Mouse (Mus musculus) intestine, postnatal 0 days (tissue): ENCODE results near the gene Cspg4. TPM values are rescaled to one million over a fixed set of nuclear protein-coding genes. Genes with fewer than 3 reads are reported as not detected.

ENCODE experiments used
- ATAC-seq: fragments of 200-750 bp; cut with Nextera tagmentation; 2 replicates; pipeline ENCODE4 v1.8.0; 2017; ENCODE audit warnings: mild to moderate bottlenecking, moderate TSS enrichment, moderate library complexity
- H3K27ac ChIP-seq: fragments of 300-500 bp; sonication (generic); 2 replicates; pipeline ENCODE4 v1.5.1; 2014; ENCODE audit warnings: mild to moderate bottlenecking, low read depth, low read length, moderate library complexity
- H3K27me3 ChIP-seq: fragments of 300-500 bp; sonication (generic); replicated peaks from 2 replicates; pipeline ENCODE4 v1.6.1; 2014; ENCODE audit warnings: low read length, mixed read lengths; ENCODE audit not compliant: control insufficient read depth, insufficient read depth
- H3K36me3 ChIP-seq: fragments of 300-500 bp; sonication (generic); 2 replicates; pipeline ENCODE4 v1.6.1; 2014; ENCODE audit warnings: mild to moderate bottlenecking, moderate library complexity; ENCODE audit not compliant: control insufficient read depth, insufficient read depth
- H3K4me1 ChIP-seq: fragments of 300-500 bp; sonication (generic); replicated peaks from 2 replicates; pipeline ENCODE4 v1.6.1; 2014; ENCODE audit warnings: antibody characterized with exemption, low read length, mixed read lengths; ENCODE audit not compliant: control insufficient read depth, insufficient read depth
- H3K4me2 ChIP-seq: fragments of 300-500 bp; sonication (generic); replicated peaks from 2 replicates; pipeline ENCODE4 v1.6.1; 2014; ENCODE audit warnings: low read depth, mild to moderate bottlenecking, moderate library complexity
- H3K4me3 ChIP-seq: fragments of 300-500 bp; sonication (generic); 2 replicates; pipeline ENCODE4 v1.5.1; 2014; ENCODE audit warnings: low read depth, low read length
- H3K9ac ChIP-seq: fragments of 300-500 bp; sonication (generic); 2 replicates; pipeline ENCODE4 v1.6.1; 2014; ENCODE audit warnings: mild to moderate bottlenecking, low read depth, low read length
- H3K9me3 ChIP-seq: fragments of 300-500 bp; sonication (generic); 2 replicates; pipeline ENCODE4 v1.6.1; 2016; ENCODE audit warnings: mixed run types; ENCODE audit not compliant: control insufficient read depth
- CTCF ChIP-seq: sonication (generic); IDR thresholded peaks from 2 replicates; pipeline ENCODE4 v1.5.1; 2016; ENCODE audit warnings: low read depth, mild to moderate bottlenecking, control low read depth, antibody characterized with exemption, moderate library complexity
- WGBS: fragments of 180-500 bp; shearing (Covaris S2); extraction: QIAGEN DNeasy Blood & Tissue Kit; methylation state at CpG from one replicate; pipeline ENCODE4 v1.1.7; 2014; 5-methylcytosine and 5-hydroxymethylcytosine counted together
- polyA plus RNA-seq: library from polyadenylated mRNA; unstranded; fragments of >200 nt; fragmentation: Nextera tagmentation; extraction: Ambion mirVana; gene quantifications from 2 replicates; pipeline ENCODE4 v1.2.1, GENCODE M21; 2015

The Cspg4 gene
- polyA plus RNA-seq, 1 experiment from 2014 or later: 8.2 TPM

- Histone ChIP-seq H3K36me3 (no peaks in the 10 kb centered on the region), H3K4me3 (no peak overlapping the region), H3K4me2 (no peak overlapping the region), H3K27ac (no peak overlapping the region), H3K9me3 (no peaks in the 10 kb centered on the region), H3K27me3 (no peaks in the 10 kb centered on the region; the same call in 1 of the 2 replicates), H3K4me1 (0 out of 2 replicates have a peak, but pooled peaks cover 1% of the 10 kb centered on the region), H3K9ac (no peak overlapping the region)
- no peak for ATAC-seq
- TF ChIP-seq CTCF: no peak
- WGBS: 57% methylated on average over 1 of the region's 1 CpGs
Observed at GRCm38 (mm10) chr9:56873097-56873496, 8.3 kb downstream of the Cspg4 start.

- peak; percentile 69 for ATAC-seq
- 25% methylated on average over 8 of the region's 9 CpGs for WGBS
- Histone ChIP-seq H3K4me2 (no peak overlapping the region), H3K9me3 (no peaks in the 10 kb centered on the region), H3K4me3 (no peak overlapping the region), H3K36me3 (no peaks in the 10 kb centered on the region; the same call in 1 of the 2 replicates), H3K9ac (no peak overlapping the region), H3K4me1 (no peaks in the 10 kb centered on the region), H3K27ac (no peak overlapping the region), H3K27me3 (no peaks in the 10 kb centered on the region; the same call in 1 of the 2 replicates)
- TF ChIP-seq CTCF: peak; percentile 16; the same call in 1 of the 2 replicates
Observed at GRCm38 (mm10) chr9:56876784-56877183, 12.0 kb downstream of the Cspg4 start.

GRCm38 (mm10) chr9:56877284-56877683, 12.5 kb downstream of the Cspg4 start:
- Histone ChIP-seq H3K4me3 (no peak overlapping the region), H3K9me3 (no peaks in the 10 kb centered on the region), H3K27me3 (no peaks in the 10 kb centered on the region; the same call in 1 of the 2 replicates), H3K4me1 (no peaks in the 10 kb centered on the region), H3K4me2 (no peak overlapping the region), H3K36me3 (no peaks in the 10 kb centered on the region; the same call in 1 of the 2 replicates), H3K27ac (no peak overlapping the region), H3K9ac (no peak overlapping the region)
- ATAC-seq: peak; percentile 29; the same call in 1 of the 2 replicates
- no peak for TF ChIP-seq CTCF
- 72% methylated on average over 5 of the region's 5 CpGs for WGBS

GRCm38 (mm10) chr9:56880790-56881189, 16.0 kb downstream of the Cspg4 start:
- Histone ChIP-seq H3K9ac (no peak overlapping the region), H3K36me3 (peaks cover 3% of the 10 kb centered on the region; the same call in 1 of the 2 replicates), H3K27me3 (no peaks in the 10 kb centered on the region), H3K4me1 (no peaks in the 10 kb centered on the region), H3K4me3 (no peak overlapping the region), H3K4me2 (no peak overlapping the region), H3K27ac (no peak overlapping the region), H3K9me3 (no peaks in the 10 kb centered on the region)
- 48% methylated on average over 9 of the region's 9 CpGs for WGBS
- TF ChIP-seq CTCF: no peak
- ATAC-seq: no peak

GRCm38 (mm10) chr9:56881539-56882082, 16.8 kb downstream of the Cspg4 start:
- no peaks in the 10 kb centered on the region for H3K27me3 ChIP-seq
- no peaks in the 10 kb centered on the region for H3K4me1 ChIP-seq
- H3K4me2 ChIP-seq: no peak overlapping the region
- H3K4me3 ChIP-seq: no peak overlapping the region
- no peak for ATAC-seq
- H3K36me3 ChIP-seq: peaks cover 7% of the 10 kb centered on the region; the same call in 1 of the 2 replicates
- H3K27ac ChIP-seq: no peak overlapping the region
- 53% methylated on average over 3 of the region's 3 CpGs for WGBS
- TF ChIP-seq CTCF: no peak
- no peak overlapping the region for H3K9ac ChIP-seq
- H3K9me3 ChIP-seq: no peaks in the 10 kb centered on the region

- H3K27ac ChIP-seq: no peak overlapping the region
- H3K9me3 ChIP-seq: no peaks in the 10 kb centered on the region
Observed at GRCm38 (mm10) chr9:56882283-56882682, 17.4 kb downstream of the Cspg4 start.

More at GRCm38 (mm10) chr9:56882283-56882682, 17.4 kb downstream of the Cspg4 start:
- H3K27me3 ChIP-seq: no peaks in the 10 kb centered on the region
- peaks cover 9% of the 10 kb centered on the region; the same call in 1 of the 2 replicates for H3K36me3 ChIP-seq
- no peak overlapping the region for H3K4me3 ChIP-seq
- WGBS: 66% methylated on average over 4 of the region's 4 CpGs
- H3K9ac ChIP-seq: no peak overlapping the region
- ATAC-seq: no peak
- no peak for TF ChIP-seq CTCF
- H3K4me2 ChIP-seq: no peak overlapping the region
- H3K4me1 ChIP-seq: no peaks in the 10 kb centered on the region
